8 mouse cellular contexts compared by ENCODE assay signal in genomic region chr11:69846198-69846680, GRCm38 (mm10). TPM values are rescaled to one million over a fixed set of nuclear protein-coding genes. Genes with fewer than 3 reads are reported as not detected.
A peak's percentile ranks its signal among the peaks of the same experiment; 100 is the strongest.
DNase-seq lines count a peak whose midpoint lies in the region; ATAC-seq and TF ChIP-seq lines count a peak whose summit lies in the region.

Gene Plscr3, plus strand, starts transcription at chr11:69846376.

- under 1% methylated on average over 33 of the region's 38 CpGs for WGBS in forebrain, embryonic 15.5 days
- 1% methylated on average over 36 of the region's 38 CpGs for WGBS in lung, adult 2 months

- peak within 1 kb of the TSS; percentile 97 for H3K27ac ChIP-seq in forebrain, embryonic 15.5 days (replicated peaks)

- peak within 1 kb of the TSS; percentile 66 for H3K9ac ChIP-seq in forebrain, embryonic 15.5 days (replicated peaks)

- peaks cover 31% of the 10 kb centered on the region for H3K4me1 ChIP-seq in forebrain, embryonic 15.5 days
- peaks cover 19% of the 10 kb centered on the region for H3K4me1 ChIP-seq in lung, adult 2 months (ENCODE audit: control insufficient read depth, insufficient read depth, low read length)

- peak; percentile 85; the same call in 1 of the 2 replicates for TF ChIP-seq POLR2A in lung, adult 2 months (IDR thresholded peaks at IDR 0.05; ENCODE audit: borderline replicate concordance, extremely low read depth, low read depth, low read length)

- peak within 1 kb of the TSS; percentile 86 for H3K4me2 ChIP-seq in forebrain, embryonic 15.5 days (replicated peaks)

- no peaks in the 10 kb centered on the region for H3K27me3 ChIP-seq in forebrain, embryonic 15.5 days

- ATAC-seq in forebrain, embryonic 15.5 days (replicated peaks), result peak; percentile 90
- ATAC-seq in neutrophil, adult 5-6 weeks (ENCODE audit: extremely low read depth, insufficient number of reproducible peaks, low FRiP score, poor library complexity, severe bottlenecking), result peak; percentile 74

- intact Hi-C loops in heart, postnatal 25 days (cut with DNase I), result no loop called here

- peak within 1 kb of the TSS; percentile 58 for H3K4me3 ChIP-seq in forebrain, embryonic 15.5 days
- peak within 1 kb of the TSS; percentile 88 for H3K4me3 ChIP-seq in lung, adult 2 months (replicated peaks; ENCODE audit: extremely low read depth, low read depth, low read length)

- no peaks in the 10 kb centered on the region for H3K9me3 ChIP-seq in forebrain, embryonic 15.5 days

- H3K36me3 ChIP-seq in forebrain, embryonic 15.5 days, result peaks cover 29% of the 10 kb centered on the region

- TF ChIP-seq CTCF in lung, adult 2 months (IDR thresholded peaks at IDR 0.05; ENCODE audit: insufficient read depth, low read length), result no peak

- DNase-seq in ES-CJ7 (ENCODE audit: low read depth, low spot score), result peak; percentile 93
- peak; percentile 90 for DNase-seq in cerebellum, adult 11 months
- DNase-seq in heart, postnatal 25 days (ENCODE audit: low spot score), result peak; percentile 85
- DNase-seq in layer of hippocampus, adult 18-20 months (ENCODE audit: low spot score in 2 of 2), result peak; percentile 78 to 85
- DNase-seq in lung, adult 2 months, result peak; percentile 94
- peak; percentile 85 to 87 for DNase-seq in thymus, adult 18-20 months

RNA-seq across cellular contexts. Expression of gene Plscr3, which starts in this region (rescaled TPM):
- 51.0 and 51.2 TPM in 2 replicates for polyA plus RNA-seq in forebrain, embryonic 15.5 days (2015; fragmentation: Nextera tagmentation; extraction: Ambion mirVana)
- total RNA-seq in heart, postnatal 25 days (2021), result 10 to 100 TPM; 24.4 to 24.9 TPM
- 10 to 100 TPM; 15.9 to 16.1 TPM for total RNA-seq in layer of hippocampus, adult 18-20 months (2021)
- polyA plus RNA-seq in lung, adult 2 months (2012; rRNA removed), result 192 and 225 TPM in 2 replicates
- 4.4 and 5.0 TPM in 2 replicates for total RNA-seq in neutrophil, adult 5-6 weeks (2017)

Comparison
In these comparisons a context has a peak if more than half of its experiments do, and no peak if none do; other contexts are left out.
1. Peak in every context shown above with its lines: DNase-seq, ATAC-seq, H3K4me3 ChIP-seq and H3K27ac ChIP-seq.